Mouse (Mus musculus) testis, adult 10 weeks (tissue): ENCODE results near the gene Flg. TPM values are rescaled to one million over a fixed set of nuclear protein-coding genes. Genes with fewer than 3 reads are reported as not detected.

Experiments
- polyA plus RNA-seq: library from polyadenylated mRNA; stranded (reverse); fragments of 350-450 nt; fragmentation: Illumina TruSeq; extraction: RNeasy Lipid Tissue Mini Kit (QIAGEN cat#74804); gene quantifications from one replicate; pipeline ENCODE4 v1.2.3, GENCODE M21; 2014; ENCODE audit warnings: low read depth, low replicate concordance

Flg gene
- polyA plus RNA-seq: not detected

GRCm38 (mm10) chr3:93273223-93273622 is at the start of gene Flg:
Gene Flg (plus strand): TSS chr3:93273523.

GRCm38 (mm10) chr3:93319449-93319848 is 46.1 kb downstream of the Flg start, which contains the start of gene Hrnr:
Gene Hrnr (plus strand): TSS chr3:93319749.

Other genes with a start within 250 kb of the Flg start
- gene Gm4858, start 204.7 kb upstream of the Flg start, polyA plus RNA-seq: not detected
- not detected for gene Crnn, start 128.7 kb upstream of the Flg start, polyA plus RNA-seq
- gene Flg2, start 76.2 kb upstream of the Flg start, polyA plus RNA-seq: not detected
- gene Hrnr, start 46.2 kb downstream of the Flg start, polyA plus RNA-seq: not detected
- gene Rptn, start 120.2 kb downstream of the Flg start, polyA plus RNA-seq: not detected
- 0.84 TPM for gene Tchh, start 168.8 kb downstream of the Flg start, polyA plus RNA-seq
- not detected for gene Tchhl1, start 195.2 kb downstream of the Flg start, polyA plus RNA-seq
- 31.3 TPM for gene S100a11, start 247.0 kb downstream of the Flg start, polyA plus RNA-seq